Mouse (Mus musculus): Measurements from ENCODE around the gene Gm6525. TPM values are rescaled to one million over a fixed set of nuclear protein-coding genes. Genes with fewer than 3 reads are reported as not detected.

The Gm6525 gene
- polyA plus RNA-seq, 1 experiment from 2014 or later: 1.5 TPM

- Histone ChIP-seq H3K27ac (no peak overlapping the region), H3K36me3 (no peaks in the 10 kb centered on the region), H3K4me1 (no peaks in the 10 kb centered on the region), H3K4me2 (replicated peaks) (no peak overlapping the region), H3K4me3 (no peak overlapping the region), H3K9ac (no peak overlapping the region), H3K27me3 (no peaks in the 10 kb centered on the region), H3K9me3 (no peaks in the 10 kb centered on the region)
- 65% methylated on average over 13 of the region's 13 CpGs for whole genome bisulfite sequencing
- no peak for ATAC-seq (ENCODE audit: low FRiP score, low read depth)
Measured at GRCm38 (mm10) chr3:84200559-84201420, 26.9 kb downstream of the Gm6525 start.

DNA sequence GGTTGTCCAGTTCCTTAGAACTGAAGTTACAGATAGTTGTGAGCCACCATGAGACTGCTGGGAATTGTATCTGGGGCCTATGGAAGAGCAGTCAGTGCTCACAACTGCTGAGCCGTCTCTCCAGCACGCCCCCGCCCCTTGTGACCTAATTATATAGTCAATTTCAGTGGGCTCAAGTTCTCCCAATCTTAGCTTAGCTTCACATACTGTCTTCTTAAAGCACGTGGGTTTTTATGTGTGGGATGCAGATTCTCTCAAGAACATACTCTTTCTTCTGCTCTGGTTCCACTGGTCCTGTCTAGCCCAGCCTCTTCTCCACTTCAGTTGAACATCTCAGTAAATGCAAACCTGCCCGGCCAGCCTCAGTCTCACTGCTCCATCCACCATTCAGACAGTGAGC, 30.7 kb downstream of the Gm6525 start:
- Histone ChIP-seq H3K27me3 (no peaks in the 10 kb centered on the region), H3K36me3 (peaks cover 6% of the 10 kb centered on the region), H3K4me1 (no peaks in the 10 kb centered on the region), H3K27ac (no peak overlapping the region), H3K9ac (no peak overlapping the region), H3K9me3 (no peaks in the 10 kb centered on the region), H3K4me2 (replicated peaks) (no peak overlapping the region), H3K4me3 (no peak overlapping the region)
- no peak for ATAC-seq (ENCODE audit: low FRiP score, low read depth)
- 79% methylated on average over 5 of the region's 5 CpGs for WGBS

GRCm38 (mm10) chr3:84205650-84206049, 31.7 kb downstream of the Gm6525 start:
- no peak for ATAC-seq (ENCODE audit: low FRiP score, low read depth)
- H3K36me3 ChIP-seq: peaks cover 6% of the 10 kb centered on the region
- WGBS: 81% methylated on average over 6 of the region's 6 CpGs
- no peak overlapping the region for H3K27ac ChIP-seq
- H3K9me3 ChIP-seq: no peaks in the 10 kb centered on the region
- H3K4me3 ChIP-seq: no peak overlapping the region
- no peaks in the 10 kb centered on the region for H3K4me1 ChIP-seq
- no peak overlapping the region for H3K9ac ChIP-seq
- H3K4me2 ChIP-seq (replicated peaks): no peak overlapping the region
- H3K27me3 ChIP-seq: no peaks in the 10 kb centered on the region

DNA sequence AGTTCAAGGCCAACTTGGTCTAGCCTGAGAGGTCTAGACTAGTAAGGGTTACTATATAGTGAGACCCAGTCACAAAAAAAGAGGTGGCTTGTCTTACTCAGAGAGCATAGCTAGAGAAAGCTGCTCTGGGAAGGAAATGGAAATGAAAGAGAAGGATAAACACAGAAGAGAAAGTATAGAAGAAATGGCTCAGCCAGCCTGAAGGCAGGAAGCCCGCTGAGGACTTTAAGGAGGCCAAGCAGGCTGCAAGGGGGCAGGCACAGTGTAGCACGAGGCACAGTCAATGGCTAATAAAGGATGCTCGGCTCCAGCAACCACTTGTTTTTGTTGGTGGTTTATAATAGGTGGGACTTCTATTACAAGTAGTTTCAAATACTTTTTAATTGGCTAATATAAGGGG, 32.2 kb downstream of the Gm6525 start:
- ATAC-seq (ENCODE audit: low FRiP score, low read depth): no peak
- no peaks in the 10 kb centered on the region for H3K9me3 ChIP-seq
- no peak overlapping the region for H3K4me2 ChIP-seq (replicated peaks)
- 73% methylated on average over 3 of the region's 3 CpGs for WGBS
- no peaks in the 10 kb centered on the region for H3K27me3 ChIP-seq
- H3K4me1 ChIP-seq: no peaks in the 10 kb centered on the region
- peaks cover 6% of the 10 kb centered on the region for H3K36me3 ChIP-seq
- no peak overlapping the region for H3K27ac ChIP-seq
- no peak overlapping the region for H3K4me3 ChIP-seq
- H3K9ac ChIP-seq: no peak overlapping the region

DNA sequence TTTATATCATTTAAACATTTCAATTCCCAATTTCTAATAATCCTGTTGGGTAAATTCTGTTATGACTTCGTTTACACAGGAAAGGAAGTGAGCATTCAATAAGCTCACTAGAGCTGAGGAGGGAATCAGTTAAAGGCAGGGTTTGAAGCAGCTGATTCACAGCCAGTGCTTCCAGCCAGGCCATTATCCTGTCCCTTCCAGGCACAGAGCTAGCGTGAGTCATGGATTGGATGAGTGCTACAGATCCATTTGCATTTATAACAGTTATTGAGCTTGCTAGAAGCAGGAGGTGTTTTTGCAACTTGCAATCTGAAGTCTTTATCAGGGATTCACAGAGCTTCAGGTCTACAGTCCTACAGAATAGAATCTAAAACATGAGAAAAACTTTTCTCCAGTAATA, 33.5 kb downstream of the Gm6525 start:
- H3K9me3 ChIP-seq: no peaks in the 10 kb centered on the region
- H3K36me3 ChIP-seq: peaks cover 6% of the 10 kb centered on the region
- no peak for ATAC-seq (ENCODE audit: low FRiP score, low read depth)
- no peak overlapping the region for H3K27ac ChIP-seq
- H3K4me3 ChIP-seq: no peak overlapping the region
- H3K4me1 ChIP-seq: no peaks in the 10 kb centered on the region
- no peak overlapping the region for H3K4me2 ChIP-seq (replicated peaks)
- 62% methylated on average over 2 of the region's 2 CpGs for WGBS
- no peaks in the 10 kb centered on the region for H3K27me3 ChIP-seq
- no peak overlapping the region for H3K9ac ChIP-seq

GRCm38 (mm10) chr3:84208475-84208874, 34.6 kb downstream of the Gm6525 start:
- no peaks in the 10 kb centered on the region for H3K9me3 ChIP-seq
- H3K27ac ChIP-seq: no peak overlapping the region
- no peaks in the 10 kb centered on the region for H3K27me3 ChIP-seq
- H3K9ac ChIP-seq: no peak overlapping the region
- peaks cover 6% of the 10 kb centered on the region for H3K36me3 ChIP-seq
- ATAC-seq (ENCODE audit: low FRiP score, low read depth): no peak
- H3K4me1 ChIP-seq: no peaks in the 10 kb centered on the region
- H3K4me2 ChIP-seq (replicated peaks): no peak overlapping the region
- WGBS: 91% methylated on average over 7 of the region's 7 CpGs
- no peak overlapping the region for H3K4me3 ChIP-seq

- Histone ChIP-seq H3K9me3 (no peaks in the 10 kb centered on the region), H3K27ac (no peak overlapping the region), H3K9ac (no peak overlapping the region), H3K27me3 (no peaks in the 10 kb centered on the region), H3K36me3 (peaks cover 6% of the 10 kb centered on the region), H3K4me1 (no peaks in the 10 kb centered on the region), H3K4me3 (no peak overlapping the region), H3K4me2 (replicated peaks) (no peak overlapping the region)
- peak; percentile 75 for ATAC-seq (ENCODE audit: low FRiP score, low read depth)
- 72% methylated on average over 7 of the region's 7 CpGs for WGBS
Measured at GRCm38 (mm10) chr3:84208917-84209513, 35.1 kb downstream of the Gm6525 start.

GRCm38 (mm10) chr3:84211340-84211875, 37.5 kb downstream of the Gm6525 start:
- H3K9me3 ChIP-seq: no peaks in the 10 kb centered on the region
- no peaks in the 10 kb centered on the region for H3K27me3 ChIP-seq
- H3K27ac ChIP-seq: no peak overlapping the region
- H3K9ac ChIP-seq: no peak overlapping the region
- H3K4me1 ChIP-seq: peaks cover 13% of the 10 kb centered on the region; the same call in 1 of the 2 replicates
- peaks cover 6% of the 10 kb centered on the region for H3K36me3 ChIP-seq
- ATAC-seq (ENCODE audit: low FRiP score, low read depth): no peak
- WGBS: 83% methylated on average over 7 of the region's 7 CpGs
- no peak overlapping the region for H3K4me3 ChIP-seq
- no peak overlapping the region for H3K4me2 ChIP-seq (replicated peaks)

GRCm38 (mm10) chr3:84214501-84214900, 40.6 kb downstream of the Gm6525 start:
- 81% methylated on average over 6 of the region's 6 CpGs for WGBS
- Histone ChIP-seq H3K27ac (no peak overlapping the region), H3K4me2 (replicated peaks) (no peak overlapping the region), H3K36me3 (no peaks in the 10 kb centered on the region), H3K4me1 (peaks cover 30% of the 10 kb centered on the region), H3K27me3 (no peaks in the 10 kb centered on the region), H3K9ac (no peak overlapping the region), H3K9me3 (no peaks in the 10 kb centered on the region), H3K4me3 (no peak overlapping the region)
- ATAC-seq (ENCODE audit: low FRiP score, low read depth): no peak

DNA sequence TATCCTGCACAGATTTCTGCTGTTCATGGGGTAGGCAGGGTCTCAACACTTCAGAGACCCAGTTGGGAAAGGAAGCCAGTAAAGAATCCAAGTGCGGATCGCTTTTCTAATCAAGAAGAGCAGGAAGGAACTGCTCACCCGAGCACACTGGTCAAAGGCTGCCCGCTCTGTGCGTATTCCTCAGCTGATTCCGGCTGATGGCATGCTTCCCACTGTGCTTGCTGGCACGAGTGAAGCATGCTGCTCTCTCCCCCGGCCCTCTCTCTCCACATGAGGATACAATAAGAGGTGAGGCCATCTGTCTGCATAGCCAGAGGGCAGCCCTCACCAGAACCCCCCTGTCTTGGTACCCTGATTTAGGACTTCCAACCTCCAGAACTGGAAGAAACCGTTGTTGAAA, 41.3 kb downstream of the Gm6525 start:
- 68% methylated on average over 9 of the region's 9 CpGs for WGBS
- Histone ChIP-seq H3K9me3 (no peaks in the 10 kb centered on the region), H3K27ac (no peak overlapping the region), H3K27me3 (no peaks in the 10 kb centered on the region), H3K36me3 (no peaks in the 10 kb centered on the region), H3K4me1 (peaks cover 38% of the 10 kb centered on the region), H3K4me3 (no peak overlapping the region), H3K9ac (no peak overlapping the region), H3K4me2 (replicated peaks) (no peak overlapping the region)
- ATAC-seq (ENCODE audit: low FRiP score, low read depth): no peak

GRCm38 (mm10) chr3:84215743-84216360, 41.9 kb downstream of the Gm6525 start:
- Histone ChIP-seq H3K9ac (no peak overlapping the region), H3K27ac (no peak overlapping the region; the same call in 1 of the 2 replicates), H3K4me2 (replicated peaks) (no peak overlapping the region), H3K4me3 (no peak overlapping the region), H3K4me1 (peaks cover 44% of the 10 kb centered on the region), H3K36me3 (no peaks in the 10 kb centered on the region), H3K9me3 (no peaks in the 10 kb centered on the region), H3K27me3 (no peaks in the 10 kb centered on the region)
- WGBS: 66% methylated on average over 15 of the region's 15 CpGs
- no peak for ATAC-seq (ENCODE audit: low FRiP score, low read depth)

All from limb, embryonic 13.5 days (tissue).